Mouse (Mus musculus): ENCODE data around the gene Vamp5. TPM values are rescaled to one million over a fixed set of nuclear protein-coding genes. Genes with fewer than 3 reads are reported as not detected.

The Vamp5 gene
- total RNA-seq, 2 experiments from 2014 or later, result 125 to 424 TPM

GRCm38 (mm10) chr6:72390795-72391521 lies 10.7 kb upstream of the Vamp5 start:
- ATAC-seq (replicated peaks; ENCODE audit: low FRiP score, low TSS enrichment, poor library complexity, severe bottlenecking), result peak; percentile 20; the same call in 1 of the 2 replicates

- ATAC-seq (replicated peaks; ENCODE audit: low FRiP score, low TSS enrichment, poor library complexity, severe bottlenecking), result peak; percentile 15; the same call in 1 of the 2 replicates
Observed at GRCm38 (mm10) chr6:72389941-72390771, 9.9 kb upstream of the Vamp5 start, which contains the start of gene Vamp8. Gene Vamp8 (minus strand): TSS chr6:72390703.

GRCm38 (mm10) chr6:72389471-72389940 lies 9.2 kb upstream of the Vamp5 start:
- peak; percentile 85 for ATAC-seq (replicated peaks; ENCODE audit: low FRiP score, low TSS enrichment, poor library complexity, severe bottlenecking)

GRCm38 (mm10) chr6:72388791-72389329 lies 8.6 kb upstream of the Vamp5 start:
- ATAC-seq (replicated peaks; ENCODE audit: low FRiP score, low TSS enrichment, poor library complexity, severe bottlenecking), result no peak

- ATAC-seq (replicated peaks; ENCODE audit: low FRiP score, low TSS enrichment, poor library complexity, severe bottlenecking), result no peak
Observed at GRCm38 (mm10) chr6:72388266-72388665, 8.0 kb upstream of the Vamp5 start.

- no peak for ATAC-seq (replicated peaks; ENCODE audit: low FRiP score, low TSS enrichment, poor library complexity, severe bottlenecking)
Observed at GRCm38 (mm10) chr6:72387816-72388215, 7.5 kb upstream of the Vamp5 start.

GRCm38 (mm10) chr6:72386561-72386960 lies 6.3 kb upstream of the Vamp5 start:
- no peak for ATAC-seq (replicated peaks; ENCODE audit: low FRiP score, low TSS enrichment, poor library complexity, severe bottlenecking)

GRCm38 (mm10) chr6:72385258-72385657 lies 5.0 kb upstream of the Vamp5 start:
- no peak for ATAC-seq (replicated peaks; ENCODE audit: low FRiP score, low TSS enrichment, poor library complexity, severe bottlenecking)

- ATAC-seq (replicated peaks; ENCODE audit: low FRiP score, low TSS enrichment, poor library complexity, severe bottlenecking), result peak; percentile 83
Observed at GRCm38 (mm10) chr6:72383952-72384351, 3.7 kb upstream of the Vamp5 start.

- ATAC-seq (replicated peaks; ENCODE audit: low FRiP score, low TSS enrichment, poor library complexity, severe bottlenecking), result no peak
Observed at GRCm38 (mm10) chr6:72383142-72383820, 3.0 kb upstream of the Vamp5 start.

- ATAC-seq (replicated peaks; ENCODE audit: low FRiP score, low TSS enrichment, poor library complexity, severe bottlenecking), result no peak
Observed at GRCm38 (mm10) chr6:72382494-72382893, 2.2 kb upstream of the Vamp5 start.

GRCm38 (mm10) chr6:72379377-72380130 lies 714 bp downstream of the Vamp5 start:
- ATAC-seq (replicated peaks; ENCODE audit: low FRiP score, low TSS enrichment, poor library complexity, severe bottlenecking), result no peak

GRCm38 (mm10) chr6:72378510-72379234 lies 1.6 kb downstream of the Vamp5 start:
- no peak for ATAC-seq (replicated peaks; ENCODE audit: low FRiP score, low TSS enrichment, poor library complexity, severe bottlenecking)

GRCm38 (mm10) chr6:72374820-72375563 lies 5.3 kb downstream of the Vamp5 start:
- ATAC-seq (replicated peaks; ENCODE audit: low FRiP score, low TSS enrichment, poor library complexity, severe bottlenecking), result 0 out of 2 replicates have a peak, but pooled peaks have one; percentile 15

GRCm38 (mm10) chr6:72374206-72374605 lies 6.1 kb downstream of the Vamp5 start:
- 0 out of 2 replicates have a peak, but pooled peaks have one; percentile 19 for ATAC-seq (replicated peaks; ENCODE audit: low FRiP score, low TSS enrichment, poor library complexity, severe bottlenecking)

- no peak for ATAC-seq (replicated peaks; ENCODE audit: low FRiP score, low TSS enrichment, poor library complexity, severe bottlenecking)
Observed at GRCm38 (mm10) chr6:72373184-72373583, 7.1 kb downstream of the Vamp5 start.

- ATAC-seq (replicated peaks; ENCODE audit: low FRiP score, low TSS enrichment, poor library complexity, severe bottlenecking), result no peak
Observed at GRCm38 (mm10) chr6:72371571-72371970, 8.7 kb downstream of the Vamp5 start.

- no peak for ATAC-seq (replicated peaks; ENCODE audit: low FRiP score, low TSS enrichment, poor library complexity, severe bottlenecking)
Observed at GRCm38 (mm10) chr6:72371147-72371546, 9.1 kb downstream of the Vamp5 start.

Data from megakaryocyte-erythroid progenitor cell, adult 5-6 weeks (primary cell).